Mouse (Mus musculus) liver, embryonic 14.5 days (tissue): ENCODE measurements around the gene Gm48552. TPM values are rescaled to one million over a fixed set of nuclear protein-coding genes. Genes with fewer than 3 reads are reported as not detected.

Experiments used
- ATAC-seq: fragments of 200-750 bp; cut with Nextera tagmentation; 2 replicates; pipeline ENCODE4 v1.8.0; 2017; ENCODE audit warnings: moderate number of reproducible peaks, mild to moderate bottlenecking, moderate library complexity; ENCODE audit not compliant: insufficient read depth
- DNase-seq, 3 experiments: peaks; one replicate each; pipeline ENCODE4 v3.0.0-alpha.2; 2012 to 2013; ENCODE audit warnings: low read depth in 3 of 3, low spot score in 3 of 3
- H3K27ac ChIP-seq: fragments of 300-500 bp; sonication (generic); 2 replicates; pipeline ENCODE4 v1.5.1; 2014; ENCODE audit warnings: moderate library complexity, mild to moderate bottlenecking, control low read depth, inconsistent platforms
- H3K27me3 ChIP-seq: fragments of 300-500 bp; sonication (generic); 2 replicates; pipeline ENCODE4 v1.6.1; 2014; ENCODE audit warnings: mild to moderate bottlenecking, low read length, moderate library complexity; ENCODE audit not compliant: control insufficient read depth, insufficient read depth
- H3K36me3 ChIP-seq: fragments of 300-500 bp; sonication (generic); replicated peaks from 2 replicates; pipeline ENCODE4 v1.6.1; 2014; ENCODE audit warnings: low read depth; ENCODE audit not compliant: control insufficient read depth, insufficient read depth
- H3K4me1 ChIP-seq, 2 experiments: fragments of 200-500 bp in 1 of 2; fragments of 300-500 bp in 1 of 2; sonication (generic) in 1 of 2; replicated peaks; 2 replicates each; pipeline ENCODE4 v1.6.1; 2012 to 2014; ENCODE audit warnings: antibody characterized with exemption in 1 of 2, inconsistent platforms in 1 of 2, low read length in 1 of 2; ENCODE audit not compliant: control insufficient read depth in 2 of 2, insufficient read depth in 2 of 2
- H3K4me2 ChIP-seq: fragments of 300-500 bp; sonication (generic); 2 replicates; pipeline ENCODE4 v1.6.1; 2014; ENCODE audit warnings: low read depth, mild to moderate bottlenecking, control low read depth, moderate library complexity
- H3K4me3 ChIP-seq, 2 experiments: fragments of 200-500 bp in 1 of 2; fragments of 300-500 bp in 1 of 2; sonication (generic) in 1 of 2; 2 replicates each; pipeline ENCODE4 v1.5.1; 2012 to 2014; ENCODE audit warnings: low read depth in 2 of 2, low read length in 2 of 2, mild to moderate bottlenecking in 2 of 2, control low read depth in 1 of 2, inconsistent platforms in 1 of 2, moderate library complexity in 1 of 2; ENCODE audit not compliant: insufficient read depth in 1 of 2
- H3K9ac ChIP-seq: fragments of 300-500 bp; sonication (generic); replicated peaks from 2 replicates; pipeline ENCODE4 v1.6.1; 2014; ENCODE audit warnings: mild to moderate bottlenecking, control low read depth, moderate library complexity
- H3K9me3 ChIP-seq: fragments of 300-500 bp; sonication (generic); 2 replicates; pipeline ENCODE4 v1.6.1; 2016; ENCODE audit warnings: low read length, mixed read lengths; ENCODE audit not compliant: control insufficient read depth
- CTCF ChIP-seq: IDR thresholded peaks from 2 replicates; pipeline ENCODE4 v1.5.1; 2016; ENCODE audit warnings: antibody characterized with exemption, low read depth, control low read depth
- EP300 ChIP-seq: IDR thresholded peaks from 2 replicates; pipeline ENCODE4 v1.6.1; 2016; ENCODE audit warnings: antibody characterized with exemption, low read depth
- WGBS: fragments of 180-500 bp; shearing (Covaris S2); extraction: QIAGEN DNeasy Blood & Tissue Kit; methylation state at CpG from one replicate; pipeline ENCODE4 v1.1.7; 2014; ENCODE audit not compliant: insufficient replicate concordance; 5-methylcytosine and 5-hydroxymethylcytosine counted together
- polyA plus RNA-seq, 2 experiments: library from polyadenylated mRNA; depleted of rRNA in 1 of 2; stranded (reverse) in 1 of 2; unstranded in 1 of 2; fragments of >200 nt; fragmentation: Nextera tagmentation in 1 of 2; extraction: Ambion mirVana in 1 of 2; gene quantifications; 2 replicates each; pipeline versions ENCODE4 v1.2.1 to v1.2.3; 2012 to 2014

Gm48552 gene
- polyA plus RNA-seq, 2 experiments: 0.36 to 0.90 TPM

GRCm38 (mm10) chr10:81415549-81416310 lies 26.9 kb downstream of the Gm48552 start:
- TF ChIP-seq EP300 (no peak), CTCF (no peak)
- no peak for DNase-seq
- Histone ChIP-seq H3K27ac (no peak overlapping the region), H3K36me3 (no peaks in the 10 kb centered on the region), H3K9ac (no peak overlapping the region), H3K4me1 (peaks cover 2 to 9% of the 10 kb centered on the region in 2 experiments; a peak in 2 of 4 replicates), H3K4me2 (no peak overlapping the region), H3K27me3 (no peaks in the 10 kb centered on the region), H3K9me3 (no peaks in the 10 kb centered on the region), H3K4me3 (no peak overlapping the region)
- no peak for ATAC-seq
- WGBS: 68% methylated on average over 17 of the region's 17 CpGs

GRCm38 (mm10) chr10:81416581-81417226 lies 27.9 kb downstream of the Gm48552 start:
- H3K9ac ChIP-seq: 0 out of 2 replicates have a peak overlapping the region, but pooled peaks have one; percentile 18
- 1% methylated on average over 20 of the region's 26 CpGs for WGBS
- ATAC-seq (peak; percentile 19; the same call in 1 of the 2 replicates), DNase-seq (no peak)
- TF ChIP-seq CTCF (peak; percentile 66), EP300 (no peak)
- no peaks in the 10 kb centered on the region for H3K36me3 ChIP-seq
- no peaks in the 10 kb centered on the region for H3K27me3 ChIP-seq
- H3K4me3 ChIP-seq: peak overlapping the region in 1 of 2 experiments; percentile 33; a peak in 2 of 4 replicates
- H3K9me3 ChIP-seq: no peaks in the 10 kb centered on the region
- peaks cover 2 to 8% of the 10 kb centered on the region in 2 experiments; a peak in 2 of 4 replicates for H3K4me1 ChIP-seq
- peak overlapping the region; percentile 56 for H3K4me2 ChIP-seq
- no peak overlapping the region for H3K27ac ChIP-seq

- Histone ChIP-seq H3K4me1 (peaks cover 2 to 8% of the 10 kb centered on the region in 2 experiments; a peak in 2 of 4 replicates), H3K9ac (no peak overlapping the region)
- no peak for DNase-seq
Measured at GRCm38 (mm10) chr10:81417227-81418215, 28.7 kb downstream of the Gm48552 start.

GRCm38 (mm10) chr10:81418216-81419070 lies 29.6 kb downstream of the Gm48552 start:
- DNase-seq: no peak
- no peak overlapping the region for H3K27ac ChIP-seq

More at GRCm38 (mm10) chr10:81417227-81418215, 28.7 kb downstream of the Gm48552 start:
- ATAC-seq: no peak
- Histone ChIP-seq H3K9me3 (no peaks in the 10 kb centered on the region), H3K27ac (no peak overlapping the region), H3K36me3 (no peaks in the 10 kb centered on the region), H3K4me3 (peak overlapping the region in 1 of 2 experiments; percentile 33; a peak in 1 of 4 replicates), H3K27me3 (no peaks in the 10 kb centered on the region), H3K4me2 (peak overlapping the region; percentile 56)
- 43% methylated on average over 12 of the region's 12 CpGs for WGBS
- TF ChIP-seq EP300: no peak

More at GRCm38 (mm10) chr10:81418216-81419070, 29.6 kb downstream of the Gm48552 start:
- Histone ChIP-seq H3K9ac (no peak overlapping the region), H3K27me3 (no peaks in the 10 kb centered on the region), H3K36me3 (no peaks in the 10 kb centered on the region), H3K4me2 (no peak overlapping the region), H3K4me3 (no peak overlapping the region), H3K9me3 (no peaks in the 10 kb centered on the region), H3K4me1 (peaks cover 2 to 5% of the 10 kb centered on the region in 2 experiments; a peak in 1 of 4 replicates)
- TF ChIP-seq EP300 (no peak), CTCF (no peak)
- no peak for ATAC-seq
- 46% methylated on average over 11 of the region's 11 CpGs for WGBS
